Mouse (Mus musculus) layer of hippocampus, adult 18-20 months (tissue): ENCODE measurements around the gene Pax7. TPM values are rescaled to one million over a fixed set of nuclear protein-coding genes. Genes with fewer than 3 reads are reported as not detected.

Experiments
- DNase-seq, 2 experiments: peaks; one replicate each; pipeline ENCODE4 v3.0.0; 2022; ENCODE audit warnings: low spot score in 2 of 2
- total RNA-seq, 2 experiments: library from RNA; stranded (reverse); gene quantifications; 2 replicates each; pipeline ENCODE4 v1.2.3; 2021

Gene Pax7
- total RNA-seq, 2 experiments from 2014 or later, result not detected

DNA sequence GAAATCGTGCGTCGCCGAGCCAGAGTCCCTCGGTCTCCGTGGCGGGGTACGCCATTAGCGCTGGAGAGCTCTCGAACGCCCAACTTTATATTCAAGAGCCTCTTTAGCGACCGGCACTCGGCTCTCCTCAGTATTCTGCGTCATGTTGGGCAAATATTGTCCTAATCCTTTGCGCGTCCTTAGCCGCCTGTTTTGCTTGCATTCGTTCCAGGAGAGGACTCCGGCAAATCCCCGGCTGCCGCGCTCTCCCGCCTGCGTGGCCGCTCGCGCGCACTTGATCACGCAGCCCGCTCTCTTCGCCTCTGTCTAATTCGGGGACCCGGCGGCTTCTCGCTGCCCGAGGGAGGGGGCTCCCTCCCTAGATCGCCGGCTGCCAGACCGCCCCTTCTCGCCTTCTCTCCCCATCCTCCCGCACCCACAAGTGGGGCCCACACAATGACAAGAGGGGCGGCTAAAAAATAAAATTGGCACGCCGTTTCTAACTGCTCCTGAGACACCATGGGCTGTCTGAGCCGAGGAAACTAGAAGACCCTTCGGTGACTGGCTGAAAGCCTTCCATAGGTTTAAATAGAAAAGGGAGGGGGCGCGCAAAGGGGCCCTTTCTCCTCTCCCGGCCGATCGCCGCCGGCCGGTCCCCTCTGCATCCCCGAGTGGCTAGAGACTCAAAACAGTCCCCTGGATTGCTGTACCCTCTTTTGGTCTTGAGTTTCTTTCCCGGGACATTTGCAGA, 1.7 kb downstream of the Pax7 start:
- DNase-seq, result no peak

DNA sequence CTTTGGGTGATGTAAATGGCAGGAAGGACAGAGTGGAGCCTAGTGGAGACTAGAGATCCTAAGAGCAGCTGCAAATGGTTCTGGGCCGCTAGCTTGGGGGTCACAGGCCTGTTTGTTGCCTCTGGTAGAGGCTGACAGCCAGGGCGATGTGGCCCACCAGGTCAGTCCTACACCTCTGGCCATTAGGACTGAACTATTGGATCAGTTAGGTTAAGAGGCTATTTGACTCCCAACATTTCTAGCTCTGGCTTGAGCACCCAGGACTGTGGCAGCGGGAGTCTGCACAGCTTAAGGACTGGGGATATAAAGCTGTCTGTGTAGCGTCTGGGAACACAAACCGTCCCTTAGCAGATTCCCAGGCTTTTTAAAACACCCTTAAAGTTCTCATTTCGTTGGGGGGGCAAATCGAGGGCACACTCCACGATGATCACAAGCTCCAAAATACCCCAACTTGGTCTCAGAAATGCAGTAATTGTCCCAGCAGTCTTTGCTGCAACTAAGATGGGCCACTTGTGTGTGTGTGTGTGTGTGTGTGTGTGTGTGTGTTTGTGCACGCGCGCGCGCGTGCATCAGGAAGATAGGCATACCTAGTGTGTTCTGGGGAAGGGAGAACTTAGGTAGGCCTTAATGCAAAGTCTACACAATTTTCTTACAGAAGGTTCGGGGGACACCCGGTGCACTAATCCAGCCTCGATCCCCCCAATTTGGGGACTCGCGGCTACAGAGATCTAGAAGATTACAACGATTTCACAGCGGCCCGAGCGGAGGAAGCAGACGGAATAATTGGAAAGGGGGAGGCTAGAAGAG, 2.5 kb downstream of the Pax7 start:
- no peak for DNase-seq

DNA sequence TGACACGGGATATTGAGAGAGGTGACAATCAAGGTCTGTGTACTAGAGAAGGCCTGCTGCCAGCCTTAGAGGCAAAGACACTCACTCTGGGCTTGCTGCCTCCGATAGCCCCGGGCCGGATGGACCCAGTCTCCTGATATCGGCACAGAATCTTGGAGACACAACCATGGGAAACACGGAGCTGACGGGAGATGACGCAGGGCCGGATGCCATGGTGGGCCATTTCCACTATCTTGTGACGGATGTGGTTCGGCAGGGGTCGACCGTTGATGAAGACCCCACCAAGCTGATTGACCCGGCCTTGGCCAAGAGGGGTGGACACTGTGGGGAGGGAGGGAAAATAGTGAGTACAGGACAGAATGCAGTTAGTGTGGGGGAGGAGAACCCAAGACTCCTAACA, 3.3 kb downstream of the Pax7 start:
- no peak for DNase-seq

DNA sequence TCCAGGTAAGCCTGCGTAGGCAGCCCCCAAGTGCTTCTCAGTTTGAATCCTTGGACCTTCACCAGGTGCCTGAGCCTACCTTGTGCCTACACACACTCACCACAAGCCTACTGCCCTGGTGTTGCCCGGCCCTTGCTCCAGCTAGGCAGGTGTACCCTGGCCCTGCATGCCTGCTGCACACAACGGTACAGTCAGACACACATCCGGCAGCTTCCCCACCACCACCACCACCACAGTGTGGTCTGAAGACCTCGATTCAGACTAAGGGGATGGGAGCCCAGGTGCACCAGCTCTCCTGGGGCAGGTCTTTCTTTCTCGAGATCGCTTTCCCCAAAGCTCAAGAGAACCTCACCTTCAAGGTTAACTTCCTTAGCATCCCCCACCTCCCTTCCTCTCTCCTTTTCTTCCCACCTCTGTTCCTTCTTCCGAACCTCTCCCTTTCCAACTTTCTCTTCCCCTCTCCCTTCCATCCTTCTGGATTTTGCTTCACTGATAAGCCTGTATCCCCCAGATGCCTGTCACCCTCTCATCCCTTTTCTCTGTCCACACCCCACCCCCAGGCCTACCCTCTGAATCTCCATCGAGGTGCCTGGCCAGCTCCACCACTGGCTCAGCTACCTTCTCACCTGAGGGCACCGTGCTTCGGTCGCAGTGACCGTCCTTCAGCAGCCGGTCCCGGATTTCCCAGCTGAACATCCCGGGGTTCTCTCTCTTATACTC, 4.3 kb downstream of the Pax7 start:
- no peak for DNase-seq

DNA sequence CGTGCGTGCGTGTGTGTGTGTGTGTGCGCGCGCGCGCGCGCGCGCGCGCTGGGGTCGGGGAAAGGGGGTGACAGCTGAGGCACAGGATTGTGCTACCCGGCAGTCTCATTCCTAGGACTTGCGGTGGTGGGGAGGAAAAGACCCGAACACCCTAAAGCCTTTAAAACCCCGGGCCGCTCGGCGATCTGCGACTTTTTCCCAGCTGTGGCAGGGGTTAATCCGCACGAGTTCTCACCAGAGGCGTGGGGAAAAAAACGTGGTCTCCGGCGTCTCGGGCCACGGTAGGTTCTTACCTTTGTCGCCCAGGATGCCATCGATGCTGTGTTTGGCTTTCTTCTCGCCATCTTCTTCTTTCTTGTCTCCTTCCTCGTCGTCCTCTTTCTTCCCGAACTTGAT, 5.0 kb downstream of the Pax7 start:
- no peak for DNase-seq

DNA sequence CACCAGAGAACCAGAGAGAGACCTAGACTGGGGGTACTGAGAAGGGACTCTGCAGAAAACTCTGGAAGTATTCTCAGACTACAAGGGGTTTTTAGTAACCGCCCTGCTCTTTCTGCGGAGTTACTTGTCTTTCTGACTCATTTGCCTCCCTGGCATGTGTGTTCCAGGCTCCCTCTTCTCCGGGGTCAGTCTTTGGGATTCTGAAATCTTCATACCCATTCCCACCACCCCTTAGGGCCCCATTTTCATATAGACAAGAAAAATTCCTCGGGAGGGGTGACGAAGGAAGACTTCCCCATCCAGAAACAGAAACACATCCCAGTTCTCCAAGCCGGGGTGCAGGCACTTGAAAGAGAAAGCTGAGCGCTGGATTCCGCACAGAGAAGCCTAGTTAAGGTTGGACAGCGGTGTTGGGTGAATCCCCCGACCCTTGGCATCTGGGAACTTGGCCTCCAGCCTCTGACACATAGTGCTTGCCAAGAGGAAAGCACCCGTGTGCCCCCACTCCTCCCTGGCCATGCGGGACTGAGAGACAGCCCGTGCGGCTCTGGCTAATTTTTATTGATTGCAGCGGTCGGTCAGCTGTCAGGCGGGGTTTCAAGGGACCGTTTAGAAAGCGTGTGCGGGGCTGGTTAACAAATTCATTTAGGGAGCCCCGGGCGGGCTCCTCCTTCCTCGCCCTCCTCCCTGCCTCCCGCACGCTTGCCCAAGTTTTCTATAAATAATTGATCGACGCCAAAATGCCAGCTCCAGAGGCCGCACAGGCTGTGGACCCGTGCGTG, 5.6 kb downstream of the Pax7 start:
- DNase-seq, result no peak

DNA sequence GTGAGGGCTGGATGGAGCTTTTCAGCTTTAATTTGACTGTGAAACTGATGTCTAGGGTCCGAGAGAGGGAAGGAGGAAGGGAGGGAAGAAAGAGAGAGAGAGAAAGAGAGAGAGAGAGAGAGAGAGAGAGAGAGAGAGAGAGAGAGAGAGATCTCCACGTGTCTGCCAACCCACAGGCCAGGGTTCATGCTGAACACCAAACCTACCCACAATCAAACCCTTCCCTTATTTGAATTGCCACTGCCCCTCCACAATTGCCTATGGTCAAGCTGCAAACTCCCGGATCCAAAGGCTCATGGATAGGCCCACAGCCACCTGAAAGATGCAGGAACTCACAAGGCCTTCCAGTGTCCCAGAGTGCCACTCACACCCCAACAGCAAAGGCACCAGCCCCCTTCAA, 7.1 kb downstream of the Pax7 start:
- DNase-seq, result no peak

DNA sequence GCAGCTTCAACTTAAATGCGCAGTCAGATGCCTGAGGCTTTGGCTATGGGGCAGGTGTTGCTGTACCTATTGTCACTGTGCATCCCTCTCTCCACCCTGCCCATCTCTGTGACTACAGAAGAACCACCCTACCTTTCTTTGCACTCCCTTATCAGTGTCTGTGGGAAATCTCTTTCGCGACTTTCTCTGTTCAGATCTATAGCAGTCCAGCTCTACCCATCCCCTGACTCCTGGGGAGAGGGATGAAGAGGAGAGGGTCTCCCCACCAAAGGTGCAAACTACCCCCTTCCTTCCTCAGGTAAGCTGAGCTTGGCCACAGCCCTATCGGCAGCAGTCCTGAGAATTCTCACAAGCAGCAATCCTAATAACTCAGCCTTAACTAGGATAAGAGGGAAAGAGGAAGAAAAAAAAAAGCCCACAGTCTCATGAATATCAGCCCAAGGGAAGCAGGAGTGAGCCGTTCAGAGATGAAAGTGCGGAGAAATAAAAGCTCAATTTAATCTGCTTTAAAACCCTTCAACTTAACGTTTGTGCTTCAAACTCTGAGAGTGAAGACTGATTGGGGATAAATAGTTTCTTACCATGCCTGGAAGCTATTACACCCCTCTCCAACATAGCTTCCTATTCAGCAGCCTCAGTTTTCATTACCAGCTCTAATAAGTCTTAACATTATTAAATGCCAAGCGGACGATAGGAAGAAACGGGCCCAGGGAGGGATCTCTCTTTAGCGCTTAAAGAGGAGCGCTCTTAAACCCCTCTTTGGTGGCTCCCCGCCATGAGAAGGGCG, 7.8 kb downstream of the Pax7 start:
- DNase-seq, result no peak

DNA sequence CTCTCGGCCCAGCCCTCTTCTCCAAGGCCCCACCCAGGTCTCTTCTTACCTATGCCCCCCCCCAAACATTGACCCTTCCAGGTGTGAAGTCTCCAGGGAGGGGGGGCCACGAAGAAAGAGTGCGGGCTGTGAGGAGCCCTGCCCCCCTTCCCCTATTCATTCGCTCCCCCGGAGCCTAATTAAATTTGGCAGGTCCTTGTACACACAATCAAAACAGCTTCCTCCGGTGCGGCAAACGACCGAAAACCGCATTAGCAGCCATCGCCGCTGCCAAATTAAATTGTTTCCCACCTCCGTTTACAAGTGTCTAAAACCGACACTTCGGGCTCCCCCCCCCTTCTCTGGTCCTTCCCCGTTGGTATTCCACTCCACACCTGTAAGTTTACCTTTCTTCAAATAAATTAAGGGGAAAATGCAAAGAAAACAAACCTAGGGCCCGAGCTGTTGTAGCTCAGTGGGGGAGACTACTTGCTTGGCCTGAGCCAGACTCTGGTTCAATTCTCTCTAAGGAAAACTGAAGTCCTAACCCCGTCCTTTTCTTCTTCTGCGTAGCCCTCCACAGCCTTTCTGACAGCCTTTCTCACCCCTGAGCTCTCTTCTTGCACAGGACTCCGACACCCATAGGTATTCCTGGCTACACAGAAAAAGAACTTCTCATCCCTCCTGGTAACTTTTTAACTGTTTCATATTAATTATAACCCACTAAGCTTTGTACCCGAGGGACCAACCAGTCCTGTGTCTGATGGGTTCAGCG, 8.6 kb downstream of the Pax7 start:
- DNase-seq, result no peak

DNA sequence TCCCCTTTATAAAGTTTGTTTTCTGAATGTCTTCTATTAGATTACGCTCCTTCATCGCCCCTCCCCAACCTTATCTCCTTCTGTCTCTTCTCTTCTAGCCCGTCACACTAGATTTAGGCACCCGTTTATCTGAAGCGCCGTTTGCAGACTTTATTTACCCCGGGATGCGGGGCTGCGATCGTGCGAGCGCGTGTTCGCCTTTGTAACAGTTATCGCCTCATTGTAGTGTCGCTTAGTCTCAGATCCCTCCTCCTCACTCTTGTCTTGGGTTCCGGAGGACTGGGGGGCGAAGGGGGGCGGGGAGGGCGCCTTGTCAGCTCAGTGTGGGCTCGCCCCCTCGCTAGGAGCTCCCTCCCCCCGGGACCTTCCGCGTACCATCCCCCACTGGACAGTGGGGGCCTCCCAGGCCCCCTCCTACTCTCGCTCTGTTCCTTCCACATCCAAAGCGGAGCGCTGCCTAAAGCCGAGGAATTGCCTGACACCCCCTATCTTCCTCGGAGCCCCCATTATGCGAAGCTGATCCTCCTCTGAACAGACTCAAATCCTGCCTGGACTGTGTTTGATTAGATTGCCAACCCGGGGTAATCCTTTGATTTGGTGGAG, 9.4 kb downstream of the Pax7 start:
- no peak for DNase-seq

DNA sequence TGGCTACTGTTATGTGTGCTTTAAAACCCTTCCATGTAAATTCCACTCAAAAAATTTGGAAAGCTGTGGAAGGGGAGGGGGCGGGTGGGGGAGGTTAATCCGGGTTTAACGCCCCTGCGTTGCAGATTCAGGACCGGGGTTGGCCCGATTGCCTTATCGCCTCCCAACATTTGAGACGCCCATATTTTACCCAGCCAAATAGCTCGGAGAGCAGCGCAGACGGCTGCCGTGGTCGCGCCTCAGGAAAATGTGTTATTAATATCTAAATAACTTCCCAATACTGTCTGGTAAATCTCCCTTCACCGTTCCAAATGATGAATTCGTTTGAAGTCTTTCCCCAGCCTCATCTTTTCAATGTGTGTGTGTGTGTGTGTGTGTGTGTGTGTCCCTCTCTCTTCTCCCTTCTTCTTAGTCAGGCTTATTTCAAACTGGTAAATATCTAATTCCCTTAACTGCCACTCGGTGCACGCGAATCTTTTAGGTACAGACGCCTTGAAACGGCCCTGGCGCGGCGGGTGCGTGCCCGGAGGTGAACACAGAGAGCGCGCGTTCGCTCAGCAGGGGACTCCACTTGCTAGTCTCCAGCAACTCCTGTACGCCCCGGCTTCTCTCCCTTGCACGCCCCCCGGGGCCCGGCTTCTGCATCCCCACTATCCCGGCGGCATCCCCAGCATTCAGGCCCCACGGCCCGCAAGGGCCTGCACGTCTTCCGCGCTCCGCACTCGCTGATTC, 10.0 kb downstream of the Pax7 start:
- DNase-seq, result no peak

DNA sequence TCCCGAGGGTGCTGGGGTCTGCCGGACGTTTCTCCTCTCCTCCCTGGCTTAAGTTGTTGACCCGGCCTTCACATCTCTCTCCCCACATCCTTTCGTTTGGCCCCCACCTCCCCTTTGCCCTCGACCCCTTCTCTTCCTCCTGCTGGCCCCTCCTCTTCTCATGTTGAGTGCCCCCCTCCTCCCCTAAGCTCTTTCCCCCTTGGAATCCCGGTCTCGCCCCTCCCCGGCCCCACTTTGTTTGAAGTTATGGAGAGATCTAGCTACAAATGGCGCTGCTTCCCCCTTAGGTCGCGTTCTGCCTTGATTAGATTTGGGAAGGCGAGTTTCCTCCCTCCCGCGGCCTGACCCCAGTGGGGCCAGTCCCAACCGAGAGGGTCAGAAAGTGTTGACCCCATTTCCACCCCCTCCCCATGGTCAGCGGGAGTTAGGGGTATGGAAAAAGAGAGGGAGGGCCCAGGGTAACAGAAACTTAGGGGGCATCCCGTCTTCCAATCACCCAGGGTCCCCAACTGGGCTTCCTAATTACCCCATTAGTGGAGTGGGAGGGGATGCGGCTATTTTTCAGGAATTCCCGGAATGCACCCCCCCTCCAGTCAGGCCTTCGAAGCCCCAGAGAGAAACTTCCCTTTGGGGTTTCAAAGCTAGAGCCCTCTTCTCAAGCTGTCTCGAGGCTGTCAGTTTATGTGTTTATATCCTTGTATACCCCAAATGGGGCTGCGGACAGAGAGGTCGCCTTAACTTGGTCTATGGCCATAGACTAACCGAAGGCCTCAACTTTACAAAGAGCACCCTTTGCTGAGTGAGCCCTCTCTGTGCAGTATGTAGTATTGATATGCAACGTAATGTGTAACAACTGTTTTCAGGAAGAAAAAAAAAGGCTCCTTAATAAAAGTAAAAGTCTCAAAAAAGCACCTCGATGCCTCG, 10.9 kb downstream of the Pax7 start:
- no peak for DNase-seq

DNA sequence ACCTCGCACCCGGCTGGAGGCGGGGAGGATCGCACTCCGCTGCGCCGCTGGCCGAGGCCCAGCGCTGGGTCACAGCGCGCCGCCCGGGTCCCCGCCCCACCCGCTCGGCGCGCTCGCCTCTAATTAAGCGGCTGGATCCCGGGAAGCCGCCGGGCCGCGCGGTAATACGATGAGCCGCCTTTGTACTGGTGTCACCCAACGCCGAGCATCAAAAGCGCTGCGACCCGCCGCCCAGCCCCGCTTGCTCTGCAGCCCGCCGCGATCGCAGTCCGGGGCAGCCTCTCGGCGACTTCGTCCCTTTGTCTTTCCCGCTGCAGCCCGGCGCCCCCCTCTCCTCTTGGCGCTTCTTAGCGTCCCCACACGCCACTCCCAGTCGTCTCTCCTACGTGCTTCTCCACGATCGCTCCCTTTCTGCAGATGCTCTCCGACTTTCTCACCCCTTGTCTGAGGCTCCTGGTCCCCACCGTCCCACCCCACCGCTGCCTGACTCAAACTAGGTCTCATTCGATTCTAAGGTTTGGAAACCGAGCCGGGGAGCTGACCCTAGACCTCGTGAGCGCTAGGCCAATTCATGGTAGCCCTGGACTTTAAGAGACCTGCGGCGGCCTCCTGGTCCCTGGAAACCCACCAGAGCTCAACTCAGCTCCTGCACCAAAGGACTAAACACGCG, 11.7 kb downstream of the Pax7 start:
- DNase-seq, result no peak

DNA sequence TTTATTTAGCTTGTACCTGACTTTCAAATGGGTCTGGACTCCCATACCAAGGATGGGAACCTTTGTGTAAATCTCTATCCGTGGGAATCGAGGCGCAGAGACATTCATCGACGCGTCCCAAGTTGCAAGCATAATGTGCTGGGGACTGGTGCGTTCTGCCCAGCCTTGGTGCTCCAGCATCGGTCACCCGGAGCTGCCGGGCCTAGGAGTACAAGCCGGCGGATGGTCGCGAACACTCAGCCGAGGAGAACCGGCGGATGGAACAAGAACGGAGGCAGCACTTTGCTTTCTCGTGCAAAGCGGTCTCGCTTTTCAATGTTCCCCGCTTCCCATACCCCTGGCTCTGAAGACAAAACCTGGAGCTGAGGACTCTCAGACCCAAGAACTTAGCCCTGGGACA, 12.3 kb downstream of the Pax7 start:
- no peak for DNase-seq

DNA sequence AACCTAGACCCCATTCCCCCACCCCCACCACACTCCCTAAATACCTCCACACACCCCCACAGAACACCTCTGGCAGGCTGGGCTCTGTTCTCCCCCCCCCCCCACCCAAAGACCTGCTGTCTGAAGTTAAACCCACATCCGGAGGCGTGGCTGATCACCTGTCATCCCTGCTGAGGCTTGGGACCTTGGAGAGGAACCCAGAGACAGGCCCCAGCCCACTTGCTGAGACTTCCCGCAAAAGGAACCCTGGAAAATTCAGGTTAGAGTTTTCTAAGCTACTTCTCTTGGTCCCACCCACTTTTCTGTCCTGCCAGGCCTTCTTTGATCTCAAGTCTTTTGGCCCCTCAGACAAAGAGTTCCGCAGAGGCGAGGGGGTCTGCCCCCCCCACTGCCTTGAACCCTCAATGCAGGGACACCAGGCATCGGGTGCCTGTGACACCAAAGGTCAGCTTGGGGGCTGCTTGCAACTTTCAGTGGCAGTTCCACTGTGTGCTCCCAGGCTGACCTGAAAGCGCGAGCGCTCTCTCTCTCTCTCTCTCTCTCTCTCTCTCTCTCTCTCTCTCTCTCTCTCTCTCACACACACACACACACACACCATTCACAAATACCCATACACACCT, 13.8 kb downstream of the Pax7 start:
- no peak for DNase-seq

DNA sequence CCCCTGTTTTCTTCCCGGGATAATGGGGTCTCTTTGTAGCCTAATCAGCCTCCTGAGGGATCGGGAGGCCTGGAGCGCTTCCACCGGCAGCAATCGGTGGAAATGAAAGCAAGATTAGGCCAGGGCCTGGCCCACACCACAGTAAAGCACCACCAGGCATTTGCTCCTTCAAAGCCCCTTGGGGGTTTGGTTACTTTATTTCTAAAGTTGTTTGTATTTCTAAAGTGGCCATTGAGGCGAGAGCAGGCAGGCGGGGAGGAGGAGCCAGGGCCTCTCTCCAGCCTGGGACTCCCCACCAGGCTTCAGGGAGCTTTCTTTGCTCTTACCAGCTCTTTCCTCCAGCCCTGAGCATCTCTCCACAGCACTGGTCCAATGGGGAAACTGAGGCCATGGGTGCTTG, 15.2 kb downstream of the Pax7 start:
- DNase-seq, result no peak
